Mouse (Mus musculus) forebrain, embryonic 14.5 days (tissue): ENCODE measurements around the gene Elane. TPM values are rescaled to one million over a fixed set of nuclear protein-coding genes. Genes with fewer than 3 reads are reported as not detected.
A peak's percentile ranks its signal among the peaks of the same experiment; 100 is the strongest.

Experiments used
- ATAC-seq: fragments of 200-750 bp; cut with Nextera tagmentation; 2 replicates; pipeline ENCODE4 v1.8.0; 2017; ENCODE audit warnings: mild to moderate bottlenecking, moderate library complexity
- DNase-seq: peaks from one replicate; pipeline ENCODE4 v3.0.0-alpha.2; 2015; ENCODE audit warnings: low spot score
- H3K27ac ChIP-seq: fragments of 300-500 bp; sonication (generic); 2 replicates; pipeline ENCODE4 v1.5.1; 2014; ENCODE audit warnings: low read depth, mild to moderate bottlenecking, control low read depth, low read length, moderate library complexity
- H3K27me3 ChIP-seq: fragments of 300-500 bp; sonication (generic); replicated peaks from 2 replicates; pipeline ENCODE4 v1.6.1; 2014; ENCODE audit warnings: low read length, control low read depth, mixed read lengths; ENCODE audit not compliant: control insufficient read depth, insufficient read depth
- H3K36me3 ChIP-seq: fragments of 300-500 bp; sonication (generic); 2 replicates; pipeline ENCODE4 v1.6.1; 2014; ENCODE audit warnings: low read length, control low read depth; ENCODE audit not compliant: control insufficient read depth, insufficient read depth
- H3K4me1 ChIP-seq: fragments of 300-500 bp; sonication (generic); 2 replicates; pipeline ENCODE4 v1.6.1; 2014; ENCODE audit warnings: antibody characterized with exemption, low read length, control low read depth; ENCODE audit not compliant: control insufficient read depth, insufficient read depth
- H3K4me2 ChIP-seq: fragments of 300-500 bp; sonication (generic); 2 replicates; pipeline ENCODE4 v1.6.1; 2014; ENCODE audit warnings: mild to moderate bottlenecking, control low read depth, low read length
- H3K4me3 ChIP-seq: fragments of 300-500 bp; sonication (generic); 2 replicates; pipeline ENCODE4 v1.5.1; 2014; ENCODE audit warnings: low read depth, low read length, control low read depth
- H3K9ac ChIP-seq: fragments of 300-500 bp; sonication (generic); 2 replicates; pipeline ENCODE4 v1.6.1; 2014; ENCODE audit warnings: mild to moderate bottlenecking, low read length, control low read depth, moderate library complexity
- H3K9me3 ChIP-seq: fragments of 300-500 bp; sonication (generic); replicated peaks from 2 replicates; pipeline ENCODE4 v1.6.1; 2016; ENCODE audit warnings: low read length, control low read depth, mixed read lengths; ENCODE audit not compliant: control insufficient read depth
- WGBS: fragments of 180-500 bp; shearing (Covaris S2); extraction: QIAGEN DNeasy Blood & Tissue Kit; methylation state at CpG from one replicate; pipeline ENCODE4 v1.1.7; 2014; 5-methylcytosine and 5-hydroxymethylcytosine counted together
- microRNA-seq: library from miRNA; unstranded; fragments of <30 nt; microRNA quantifications from one replicate; pipeline ENCODE4, GENCODE M21; 2016
- polyA plus RNA-seq: library from polyadenylated mRNA; unstranded; fragments of >200 nt; fragmentation: Nextera tagmentation; extraction: Ambion mirVana; gene quantifications from 2 replicates; pipeline ENCODE4 v1.2.1, GENCODE M21; 2014

Gene Elane
- polyA plus RNA-seq, 1 experiment from 2014 or later, result 0.36 TPM

GRCm38 (mm10) chr10:79934272-79934721, 48.2 kb downstream of the Elane start:
- H3K36me3 ChIP-seq, result peaks cover 20% of the 10 kb centered on the region; the same call in 1 of the 2 replicates
- H3K4me1 ChIP-seq, result peaks cover 5% of the 10 kb centered on the region; the same call in 1 of the 2 replicates
- H3K9me3 ChIP-seq, result no peaks in the 10 kb centered on the region
- ATAC-seq, result peak; percentile 49
- H3K27ac ChIP-seq, result peak overlapping the region; percentile 35; the same call in 1 of the 2 replicates
- no peaks in the 10 kb centered on the region for H3K27me3 ChIP-seq
- H3K9ac ChIP-seq, result no peak overlapping the region
- DNase-seq, result peak; percentile 44
- H3K4me2 ChIP-seq, result no peak overlapping the region
- no peak overlapping the region for H3K4me3 ChIP-seq
- 66% methylated on average over 13 of the region's 13 CpGs for WGBS

GRCm38 (mm10) chr10:79934794-79935569, 48.9 kb downstream of the Elane start:
- peaks cover 20% of the 10 kb centered on the region; the same call in 1 of the 2 replicates for H3K36me3 ChIP-seq
- 90% methylated on average over 16 of the region's 16 CpGs for WGBS
- 0 out of 2 replicates have a peak overlapping the region, but pooled peaks have one; percentile 35 for H3K27ac ChIP-seq
- H3K27me3 ChIP-seq, result no peaks in the 10 kb centered on the region
- no peak overlapping the region for H3K4me3 ChIP-seq
- no peak overlapping the region for H3K4me2 ChIP-seq
- DNase-seq (no peak), ATAC-seq (no peak)
- no peak overlapping the region for H3K9ac ChIP-seq
- H3K9me3 ChIP-seq, result no peaks in the 10 kb centered on the region
- peaks cover 4% of the 10 kb centered on the region; the same call in 1 of the 2 replicates for H3K4me1 ChIP-seq

GRCm38 (mm10) chr10:79936284-79936910, 50.4 kb downstream of the Elane start:
- Histone ChIP-seq H3K36me3 (peaks cover 16% of the 10 kb centered on the region; the same call in 1 of the 2 replicates), H3K4me1 (peaks cover 4% of the 10 kb centered on the region; the same call in 1 of the 2 replicates), H3K27me3 (no peaks in the 10 kb centered on the region), H3K27ac (no peak overlapping the region), H3K4me2 (no peak overlapping the region), H3K9me3 (no peaks in the 10 kb centered on the region), H3K4me3 (no peak overlapping the region), H3K9ac (0 out of 2 replicates have a peak overlapping the region, but pooled peaks have one; percentile 29)
- ATAC-seq (no peak), DNase-seq (no peak)
- WGBS, result 80% methylated on average over 10 of the region's 10 CpGs

- Histone ChIP-seq H3K27me3 (no peaks in the 10 kb centered on the region), H3K4me1 (peaks cover 4% of the 10 kb centered on the region; the same call in 1 of the 2 replicates), H3K9me3 (no peaks in the 10 kb centered on the region), H3K27ac (no peak overlapping the region), H3K9ac (peak overlapping the region; percentile 29), H3K4me2 (0 out of 2 replicates have a peak overlapping the region, but pooled peaks have one; percentile 2), H3K36me3 (peaks cover 16% of the 10 kb centered on the region; the same call in 1 of the 2 replicates), H3K4me3 (no peak overlapping the region)
- 56% methylated on average over 27 of the region's 27 CpGs for WGBS
- DNase-seq (peak; percentile 33), ATAC-seq (0 out of 2 replicates have a peak, but pooled peaks have one; percentile 8)
These were observed 50.9 kb downstream of the Elane start for GRCm38 (mm10) chr10:79936911-79937441.

Small RNA genes lying within 50 kb of the gene (microRNA-seq; reads per million reads assigned to microRNA genes)
- not detected for gene Mir6910

Other genes starting within 250 kb of the Elane start
- 5.9 and 6.5 TPM in 2 replicates for gene Shc2, start 248.3 kb upstream of the Elane start, polyA plus RNA-seq
- gene Odf3l2, start 240.5 kb upstream of the Elane start, polyA plus RNA-seq, result 0.14 and 0.17 TPM in 2 replicates
- gene Madcam1, start 221.7 kb upstream of the Elane start, polyA plus RNA-seq, result 1.1 and 1.2 TPM in 2 replicates
- gene Tpgs1, start 216.9 kb upstream of the Elane start, polyA plus RNA-seq, result 101 and 105 TPM in 2 replicates
- 76.0 and 76.9 TPM in 2 replicates for gene Cdc34, start 204.1 kb upstream of the Elane start, polyA plus RNA-seq
- gene Gzmm, start 197.2 kb upstream of the Elane start, polyA plus RNA-seq, result 1.4 and 1.5 TPM in 2 replicates
- 725 and 788 TPM in 2 replicates for gene Bsg, start 181.8 kb upstream of the Elane start, polyA plus RNA-seq
- gene Hcn2, start 169.6 kb upstream of the Elane start, polyA plus RNA-seq, result 0.32 and 0.56 TPM in 2 replicates
- gene Polrmt, start 139.7 kb upstream of the Elane start, polyA plus RNA-seq, result 32.1 and 33.4 TPM in 2 replicates
- 0.28 and 0.38 TPM in 2 replicates for gene Fgf22, start 131.2 kb upstream of the Elane start, polyA plus RNA-seq
- gene Rnf126, start 119.3 kb upstream of the Elane start, polyA plus RNA-seq, result 60.6 and 75.7 TPM in 2 replicates
- gene Fstl3, start 109.0 kb upstream of the Elane start, polyA plus RNA-seq, result 0.58 and 0.96 TPM in 2 replicates
- 0.37 TPM in 1 of 2 replicates, not detected in the other for gene Prss57, start 95.3 kb upstream of the Elane start, polyA plus RNA-seq
- gene Palm, start 92.7 kb upstream of the Elane start, polyA plus RNA-seq, result 182 and 257 TPM in 2 replicates
- gene Misp, start 65.3 kb upstream of the Elane start, polyA plus RNA-seq, result 0.41 and 0.51 TPM in 2 replicates
- 98.2 and 109 TPM in 2 replicates for gene Ptbp1, start 31.8 kb upstream of the Elane start, polyA plus RNA-seq
- 16.9 and 17.1 TPM in 2 replicates for gene Prtn3, start 11.8 kb upstream of the Elane start, polyA plus RNA-seq
- 224 and 298 TPM in 2 replicates for gene Plppr3, start 11.6 kb upstream of the Elane start, polyA plus RNA-seq
- not detected in 2 replicates for gene Cfd, start 4.6 kb downstream of the Elane start, polyA plus RNA-seq
- gene Med16, start 22.7 kb downstream of the Elane start, polyA plus RNA-seq, result 40.5 and 47.6 TPM in 2 replicates
- 6.0 and 21.9 TPM in 2 replicates for gene Gm26602, start 24.6 kb downstream of the Elane start, polyA plus RNA-seq
- 1.6 and 1.8 TPM in 2 replicates for gene Kiss1r, start 30.7 kb downstream of the Elane start, polyA plus RNA-seq
- gene R3hdm4, start 35.0 kb downstream of the Elane start, polyA plus RNA-seq, result 175 and 197 TPM in 2 replicates
- 1.1 and 2.3 TPM in 2 replicates for gene Arid3a, start 40.8 kb downstream of the Elane start, polyA plus RNA-seq
- gene Wdr18, start 73.9 kb downstream of the Elane start, polyA plus RNA-seq, result 96.4 and 101 TPM in 2 replicates
- 0.23 and 0.40 TPM in 2 replicates for gene Grin3b, start 84.5 kb downstream of the Elane start, polyA plus RNA-seq
- gene Tmem259, start 98.1 kb downstream of the Elane start, polyA plus RNA-seq, result 10.5 and 13.4 TPM in 2 replicates
- 33.2 and 40.0 TPM in 2 replicates for gene Cnn2, start 102.3 kb downstream of the Elane start, polyA plus RNA-seq
- gene Abca7, start 110.2 kb downstream of the Elane start, polyA plus RNA-seq, result 2.1 and 3.1 TPM in 2 replicates
- gene Arhgap45, start 130.4 kb downstream of the Elane start, polyA plus RNA-seq, result 1.1 and 1.5 TPM in 2 replicates
- 205 and 219 TPM in 2 replicates for gene Polr2e, start 153.5 kb downstream of the Elane start, polyA plus RNA-seq
- gene Gpx4, start 160.9 kb downstream of the Elane start, polyA plus RNA-seq, result 555 and 632 TPM in 2 replicates
- 8.1 and 11.1 TPM in 2 replicates for gene Sbno2, start 219.3 kb downstream of the Elane start, polyA plus RNA-seq
- 25.5 and 27.7 TPM in 2 replicates for gene Stk11, start 229.6 kb downstream of the Elane start, polyA plus RNA-seq